Mouse (Mus musculus): Measurements from ENCODE around the gene Hipk3. TPM values are rescaled to one million over a fixed set of nuclear protein-coding genes. Genes with fewer than 3 reads are reported as not detected.

Hipk3 gene
- polyA plus RNA-seq, 1 experiment from 2014 or later = 12.1 TPM

- H3K27me3 ChIP-seq = no peaks in the 10 kb centered on the region
- ATAC-seq (replicated peaks; ENCODE audit: low FRiP score) = no peak
- peak overlapping the region; percentile 100 for H3K27ac ChIP-seq
- 12% methylated on average over 9 of the region's 9 CpGs for WGBS
- H3K9ac ChIP-seq = peak overlapping the region; percentile 99
- H3K4me2 ChIP-seq = peak overlapping the region; percentile 73
- H3K4me1 ChIP-seq = peaks cover 18% of the 10 kb centered on the region
- no peaks in the 10 kb centered on the region for H3K9me3 ChIP-seq (replicated peaks)
- H3K4me3 ChIP-seq (replicated peaks) = peak overlapping the region; percentile 82
- no peaks in the 10 kb centered on the region for H3K36me3 ChIP-seq
These were observed 547 bp upstream of the Hipk3 start for GRCm38 (mm10) chr2:104494801-104495185.

- H3K4me2 ChIP-seq = peak overlapping the region; percentile 73
- ATAC-seq (replicated peaks; ENCODE audit: low FRiP score) = peak; percentile 74
- no peaks in the 10 kb centered on the region for H3K27me3 ChIP-seq
- no peaks in the 10 kb centered on the region for H3K9me3 ChIP-seq (replicated peaks)
- no peaks in the 10 kb centered on the region for H3K36me3 ChIP-seq
- H3K4me3 ChIP-seq (replicated peaks) = peak overlapping the region; percentile 82
- H3K9ac ChIP-seq = peak overlapping the region; percentile 99
- WGBS = under 1% methylated on average over 90 of the region's 99 CpGs
- H3K27ac ChIP-seq = peak overlapping the region; percentile 100
- peaks cover 18% of the 10 kb centered on the region for H3K4me1 ChIP-seq
These were observed 960 bp downstream of the Hipk3 start for GRCm38 (mm10) chr2:104493021-104493950.

GRCm38 (mm10) chr2:104491221-104491795 is 2.9 kb downstream of the Hipk3 start:
- 30% methylated on average over 2 of the region's 2 CpGs for WGBS
- Histone ChIP-seq H3K4me3 (replicated peaks) (no peak overlapping the region), H3K27me3 (no peaks in the 10 kb centered on the region), H3K9ac (no peak overlapping the region), H3K9me3 (replicated peaks) (no peaks in the 10 kb centered on the region), H3K36me3 (no peaks in the 10 kb centered on the region), H3K4me2 (0 out of 2 replicates have a peak overlapping the region, but pooled peaks have one; percentile 7), H3K4me1 (peaks cover 16% of the 10 kb centered on the region), H3K27ac (no peak overlapping the region)
- ATAC-seq (replicated peaks; ENCODE audit: low FRiP score) = no peak

- H3K9ac ChIP-seq = no peak overlapping the region
- H3K4me2 ChIP-seq = no peak overlapping the region
- peaks cover 16% of the 10 kb centered on the region for H3K4me1 ChIP-seq
- H3K9me3 ChIP-seq (replicated peaks) = no peaks in the 10 kb centered on the region
- no peaks in the 10 kb centered on the region for H3K36me3 ChIP-seq
- no peak overlapping the region for H3K27ac ChIP-seq
- 49% methylated on average over 2 of the region's 2 CpGs for WGBS
- no peaks in the 10 kb centered on the region for H3K27me3 ChIP-seq
- H3K4me3 ChIP-seq (replicated peaks) = no peak overlapping the region
- ATAC-seq (replicated peaks; ENCODE audit: low FRiP score) = no peak
These were observed 3.5 kb downstream of the Hipk3 start for GRCm38 (mm10) chr2:104490761-104491160.

GRCm38 (mm10) chr2:104489851-104490250 is 4.4 kb downstream of the Hipk3 start:
- no peak overlapping the region for H3K4me3 ChIP-seq (replicated peaks)
- no peaks in the 10 kb centered on the region for H3K9me3 ChIP-seq (replicated peaks)
- no peak for ATAC-seq (replicated peaks; ENCODE audit: low FRiP score)
- H3K4me1 ChIP-seq = peaks cover 8% of the 10 kb centered on the region
- no peak overlapping the region for H3K9ac ChIP-seq
- 86% methylated on average over 2 of the region's 2 CpGs for WGBS
- H3K4me2 ChIP-seq = no peak overlapping the region
- no peak overlapping the region for H3K27ac ChIP-seq
- no peaks in the 10 kb centered on the region for H3K36me3 ChIP-seq
- no peaks in the 10 kb centered on the region for H3K27me3 ChIP-seq

GRCm38 (mm10) chr2:104484438-104484837 is 9.8 kb downstream of the Hipk3 start:
- H3K4me1 ChIP-seq = 0 out of 2 replicates have a peak, but pooled peaks cover 6% of the 10 kb centered on the region
- no peaks in the 10 kb centered on the region for H3K9me3 ChIP-seq (replicated peaks)
- no peaks in the 10 kb centered on the region for H3K27me3 ChIP-seq
- no peak overlapping the region for H3K9ac ChIP-seq
- H3K4me3 ChIP-seq (replicated peaks) = no peak overlapping the region
- H3K4me2 ChIP-seq = no peak overlapping the region
- H3K27ac ChIP-seq = no peak overlapping the region
- ATAC-seq (replicated peaks; ENCODE audit: low FRiP score) = peak; percentile 40; the same call in 1 of the 2 replicates
- no peaks in the 10 kb centered on the region for H3K36me3 ChIP-seq
- WGBS = 29% methylated on average over 5 of the region's 5 CpGs

- H3K4me3 ChIP-seq (replicated peaks) = no peak overlapping the region
- H3K4me2 ChIP-seq = no peak overlapping the region
- no peaks in the 10 kb centered on the region for H3K9me3 ChIP-seq (replicated peaks)
- H3K36me3 ChIP-seq = no peaks in the 10 kb centered on the region
- no peak for ATAC-seq (replicated peaks; ENCODE audit: low FRiP score)
- no peak overlapping the region for H3K9ac ChIP-seq
- H3K4me1 ChIP-seq = 0 out of 2 replicates have a peak, but pooled peaks cover 6% of the 10 kb centered on the region
- no peaks in the 10 kb centered on the region for H3K27me3 ChIP-seq
- H3K27ac ChIP-seq = no peak overlapping the region
These were observed 12.1 kb downstream of the Hipk3 start for GRCm38 (mm10) chr2:104482156-104482555.

GRCm38 (mm10) chr2:104479054-104479453 is 15.2 kb downstream of the Hipk3 start:
- Histone ChIP-seq H3K27ac (no peak overlapping the region), H3K9ac (no peak overlapping the region), H3K27me3 (no peaks in the 10 kb centered on the region), H3K36me3 (no peaks in the 10 kb centered on the region), H3K4me1 (no peaks in the 10 kb centered on the region), H3K4me3 (replicated peaks) (no peak overlapping the region), H3K9me3 (replicated peaks) (no peaks in the 10 kb centered on the region), H3K4me2 (no peak overlapping the region)
- WGBS = 83% methylated on average over 4 of the region's 4 CpGs
- no peak for ATAC-seq (replicated peaks; ENCODE audit: low FRiP score)

- H3K9me3 ChIP-seq (replicated peaks) = no peaks in the 10 kb centered on the region
- 0 out of 2 replicates have a peak, but pooled peaks cover 3% of the 10 kb centered on the region for H3K4me1 ChIP-seq
- H3K27me3 ChIP-seq = no peaks in the 10 kb centered on the region
- H3K9ac ChIP-seq = no peak overlapping the region
- 80% methylated on average over 2 of the region's 2 CpGs for WGBS
- H3K36me3 ChIP-seq = no peaks in the 10 kb centered on the region
- ATAC-seq (replicated peaks; ENCODE audit: low FRiP score) = no peak
- no peak overlapping the region for H3K27ac ChIP-seq
- no peak overlapping the region for H3K4me3 ChIP-seq (replicated peaks)
- no peak overlapping the region for H3K4me2 ChIP-seq
These were observed 16.7 kb downstream of the Hipk3 start for GRCm38 (mm10) chr2:104477398-104478015.

- Histone ChIP-seq H3K36me3 (peaks cover 12% of the 10 kb centered on the region), H3K9ac (no peak overlapping the region), H3K4me3 (replicated peaks) (no peak overlapping the region), H3K27me3 (no peaks in the 10 kb centered on the region), H3K4me1 (peaks cover 6% of the 10 kb centered on the region; the same call in 1 of the 2 replicates), H3K4me2 (no peak overlapping the region), H3K27ac (no peak overlapping the region), H3K9me3 (replicated peaks) (no peaks in the 10 kb centered on the region)
- WGBS = 88% methylated on average over 6 of the region's 6 CpGs
- no peak for ATAC-seq (replicated peaks; ENCODE audit: low FRiP score)
These were observed 22.2 kb downstream of the Hipk3 start for GRCm38 (mm10) chr2:104472056-104472455.

- H3K4me1 ChIP-seq = peaks cover 6% of the 10 kb centered on the region; the same call in 1 of the 2 replicates
- H3K9me3 ChIP-seq (replicated peaks) = no peaks in the 10 kb centered on the region
- H3K4me2 ChIP-seq = no peak overlapping the region
- peaks cover 12% of the 10 kb centered on the region for H3K36me3 ChIP-seq
- no peaks in the 10 kb centered on the region for H3K27me3 ChIP-seq
- H3K27ac ChIP-seq = no peak overlapping the region
- H3K4me3 ChIP-seq (replicated peaks) = no peak overlapping the region
- WGBS = 95% methylated on average over 16 of the region's 16 CpGs
- H3K9ac ChIP-seq = no peak overlapping the region
- no peak for ATAC-seq (replicated peaks; ENCODE audit: low FRiP score)
These were observed 23.1 kb downstream of the Hipk3 start for GRCm38 (mm10) chr2:104471161-104471560.

GRCm38 (mm10) chr2:104470536-104470935 is 23.7 kb downstream of the Hipk3 start:
- Histone ChIP-seq H3K4me3 (replicated peaks) (no peak overlapping the region), H3K9ac (no peak overlapping the region), H3K9me3 (replicated peaks) (no peaks in the 10 kb centered on the region), H3K27ac (no peak overlapping the region), H3K36me3 (peaks cover 12% of the 10 kb centered on the region), H3K27me3 (no peaks in the 10 kb centered on the region), H3K4me1 (peaks cover 6% of the 10 kb centered on the region; the same call in 1 of the 2 replicates), H3K4me2 (no peak overlapping the region)
- no peak for ATAC-seq (replicated peaks; ENCODE audit: low FRiP score)
- 91% methylated on average over 6 of the region's 6 CpGs for WGBS
